Mouse (Mus musculus) small intestine, adult 2 months (tissue): ENCODE data around the gene Ahcyl2.

ENCODE experiments used
- CTCF ChIP-seq: fragments of 200-500 bp; IDR thresholded peaks from 2 replicates; pipeline ENCODE4 v1.5.1; 2012; ENCODE audit warnings: low read depth, mild to moderate bottlenecking, control low read depth, inconsistent platforms, low read length, moderate library complexity, mixed read lengths; ENCODE audit not compliant: insufficient replicate concordance, insufficient read length; ENCODE audit errors: extremely low read depth
- POLR2A ChIP-seq: fragments of 200-500 bp; IDR thresholded peaks from 2 replicates; pipeline ENCODE4 v1.6.1; 2012; ENCODE audit warnings: low read depth, mild to moderate bottlenecking, control low read depth, inconsistent platforms, low read length, moderate library complexity

GRCm38 (mm10) chr6:29841461-29841860 is 73.7 kb downstream of the Ahcyl2 start:
- no peak for TF ChIP-seq CTCF
- no peak for TF ChIP-seq POLR2A
